Mouse (Mus musculus) C2C12 (cell line): ENCODE results near the gene Meaf6.

Experiments used
- CTCF ChIP-seq: IDR thresholded peaks from one replicate; pipeline ENCODE4 v1.5.1; 2011; ENCODE audit not compliant: control insufficient read depth, insufficient read depth, insufficient read length
- MAX ChIP-seq: IDR thresholded peaks from one replicate; pipeline ENCODE4 v1.6.1; 2011; ENCODE audit warnings: mild to moderate bottlenecking, control low read depth
- MYOD1 ChIP-seq: IDR thresholded peaks from one replicate; pipeline ENCODE4 v1.6.1; 2011; ENCODE audit warnings: low read depth; ENCODE audit not compliant: control insufficient read depth, insufficient read length
- MYOG ChIP-seq: IDR thresholded peaks from one replicate; pipeline ENCODE4 v1.6.1; 2011; ENCODE audit not compliant: control insufficient read depth, insufficient read length; ENCODE audit errors: extremely low read depth
- USF1 ChIP-seq: IDR thresholded peaks from one replicate; pipeline ENCODE4 v1.6.1; 2011; ENCODE audit warnings: low read depth, mild to moderate bottlenecking, control low read depth, moderate library complexity

DNA sequence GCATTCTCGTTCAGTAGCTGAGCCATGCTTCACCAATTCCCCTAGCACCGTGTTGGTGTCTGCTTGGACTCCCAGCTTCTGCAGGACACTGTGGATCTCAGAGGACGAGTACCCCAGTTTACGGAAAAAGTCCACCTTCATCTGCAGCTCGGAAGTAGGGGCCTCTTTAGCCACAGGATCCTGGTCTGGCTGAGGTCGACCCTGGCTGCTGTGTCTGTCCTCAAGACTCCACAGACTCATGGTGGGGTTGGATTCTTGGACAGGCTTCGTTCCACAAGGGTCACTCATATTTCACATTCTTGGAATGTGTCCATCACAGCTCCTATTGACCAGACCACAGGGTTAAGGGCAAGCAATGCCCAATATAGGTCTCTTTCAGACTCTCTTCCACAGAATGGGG is 41.8 kb downstream of the Meaf6 start:
- TF ChIP-seq CTCF (no peak), USF1 (no peak), MYOG (no peak), MAX (no peak), MYOD1 (no peak)
